Mouse (Mus musculus) forebrain, embryonic 13.5 days (tissue): ENCODE measurements around the gene Lmo4. TPM values are rescaled to one million over a fixed set of nuclear protein-coding genes. Genes with fewer than 3 reads are reported as not detected.

Experiments used
- ATAC-seq: fragments of 200-750 bp; cut with Nextera tagmentation; 2 replicates; pipeline ENCODE4 v1.8.0; 2017
- H3K27ac ChIP-seq: fragments of 300-500 bp; sonication (generic); 2 replicates; pipeline ENCODE4 v1.5.1; 2015; ENCODE audit warnings: inconsistent platforms, mild to moderate bottlenecking, moderate library complexity
- H3K27me3 ChIP-seq: fragments of 300-500 bp; sonication (generic); 2 replicates; pipeline ENCODE4 v1.6.1; 2015; ENCODE audit warnings: mild to moderate bottlenecking, inconsistent platforms
- H3K36me3 ChIP-seq: fragments of 300-500 bp; sonication (generic); 2 replicates; pipeline ENCODE4 v1.6.1; 2015; ENCODE audit warnings: mild to moderate bottlenecking, inconsistent platforms; ENCODE audit not compliant: poor library complexity, severe bottlenecking
- H3K4me1 ChIP-seq: fragments of 300-500 bp; sonication (generic); 2 replicates; pipeline ENCODE4 v1.6.1; 2015; ENCODE audit warnings: inconsistent platforms
- H3K4me2 ChIP-seq: fragments of 300-500 bp; sonication (generic); 2 replicates; pipeline ENCODE4 v1.6.1; 2015; ENCODE audit warnings: inconsistent platforms, mild to moderate bottlenecking, moderate library complexity
- H3K4me3 ChIP-seq: fragments of 300-500 bp; sonication (generic); 2 replicates; pipeline ENCODE4 v1.5.1; 2015; ENCODE audit warnings: mild to moderate bottlenecking, inconsistent platforms
- H3K9ac ChIP-seq: fragments of 300-500 bp; sonication (generic); 2 replicates; pipeline ENCODE4 v1.6.1; 2015; ENCODE audit warnings: mild to moderate bottlenecking, inconsistent platforms
- H3K9me3 ChIP-seq: fragments of 300-500 bp; sonication (generic); replicated peaks from 2 replicates; pipeline ENCODE4 v1.6.1; 2016; ENCODE audit warnings: inconsistent platforms
- WGBS: fragments of 180-500 bp; shearing (Covaris S2); methylation state at CpG from one replicate; pipeline ENCODE4 v1.1.7; 2015; 5-methylcytosine and 5-hydroxymethylcytosine counted together
- polyA plus RNA-seq: library from polyadenylated mRNA; unstranded; fragments of >200 nt; fragmentation: Nextera tagmentation; extraction: Ambion mirVana; gene quantifications from 2 replicates; pipeline ENCODE4 v1.2.1, GENCODE M21; 2015

Gene Lmo4
- polyA plus RNA-seq, 1 experiment from 2014 or later = 66.6 TPM

DNA sequence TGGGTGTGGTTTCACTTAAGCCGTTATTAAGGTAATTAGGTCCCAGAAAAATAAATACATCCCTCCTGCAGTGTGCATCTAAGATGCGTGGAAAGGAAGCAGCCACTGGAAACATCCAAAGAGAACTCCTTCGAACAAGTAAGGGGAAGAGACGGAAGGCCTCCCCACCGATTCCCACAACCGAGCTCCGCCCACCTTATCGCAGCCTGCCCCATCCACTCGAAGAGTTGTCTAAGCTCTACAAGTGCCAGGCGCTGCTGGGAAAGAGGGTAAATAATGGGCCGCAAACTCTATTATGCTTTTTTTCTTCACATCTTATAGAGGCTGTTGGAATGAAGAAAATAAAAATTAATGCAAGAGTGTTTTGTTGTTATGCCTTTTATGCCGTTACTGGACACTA, 39.6 kb downstream of the Lmo4 start:
- no peaks in the 10 kb centered on the region for H3K36me3 ChIP-seq
- peaks cover 48% of the 10 kb centered on the region for H3K27me3 ChIP-seq
- no peak; the same call in 1 of the 2 replicates for ATAC-seq
- H3K4me1 ChIP-seq = peaks cover 15% of the 10 kb centered on the region
- no peaks in the 10 kb centered on the region for H3K9me3 ChIP-seq
- whole genome bisulfite sequencing = 51% methylated on average over 12 of the region's 12 CpGs
- H3K4me2 ChIP-seq = no peak overlapping the region
- no peak overlapping the region for H3K27ac ChIP-seq
- no peak overlapping the region for H3K9ac ChIP-seq
- no peak overlapping the region for H3K4me3 ChIP-seq

DNA sequence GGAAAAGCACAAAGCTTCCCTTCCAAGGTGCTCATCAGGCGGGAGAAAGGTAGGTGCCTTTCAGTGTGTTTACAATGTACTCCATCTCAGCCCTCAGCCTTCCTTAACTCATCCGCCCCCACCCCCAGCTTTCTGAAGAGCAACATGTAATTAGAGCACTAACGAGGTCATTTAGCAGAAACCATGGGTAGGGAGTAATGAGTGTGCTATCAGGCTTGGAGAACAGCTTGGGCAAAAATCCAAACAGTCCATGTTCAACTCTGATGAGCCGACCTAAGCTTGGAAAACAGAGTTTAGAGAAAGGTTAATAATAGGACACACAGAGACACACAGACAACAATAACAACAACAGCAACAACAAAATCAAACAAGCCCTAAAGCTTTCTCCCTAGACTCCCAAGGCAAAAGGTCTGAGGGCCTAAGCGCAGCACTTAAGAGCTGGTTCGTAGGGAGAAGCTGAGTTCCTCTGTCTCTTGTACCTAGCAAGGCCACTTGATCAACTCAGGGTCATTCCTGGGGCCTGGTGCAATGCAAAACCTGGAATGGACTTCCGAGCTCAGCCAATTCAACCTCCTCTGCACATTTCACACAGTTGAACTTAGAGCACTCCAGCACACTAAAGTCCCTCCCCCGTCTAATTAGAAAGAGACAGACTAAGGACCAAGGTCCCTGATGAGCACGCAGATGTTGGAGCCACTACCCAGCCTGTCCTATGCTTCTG, 40.2 kb downstream of the Lmo4 start:
- Histone ChIP-seq H3K27ac (no peak overlapping the region), H3K9me3 (no peaks in the 10 kb centered on the region), H3K36me3 (no peaks in the 10 kb centered on the region), H3K4me1 (peaks cover 15% of the 10 kb centered on the region), H3K27me3 (peaks cover 42% of the 10 kb centered on the region), H3K9ac (no peak overlapping the region), H3K4me3 (no peak overlapping the region), H3K4me2 (no peak overlapping the region)
- ATAC-seq = peak; percentile 64; the same call in 1 of the 2 replicates
- WGBS = 34% methylated on average over 9 of the region's 9 CpGs

DNA sequence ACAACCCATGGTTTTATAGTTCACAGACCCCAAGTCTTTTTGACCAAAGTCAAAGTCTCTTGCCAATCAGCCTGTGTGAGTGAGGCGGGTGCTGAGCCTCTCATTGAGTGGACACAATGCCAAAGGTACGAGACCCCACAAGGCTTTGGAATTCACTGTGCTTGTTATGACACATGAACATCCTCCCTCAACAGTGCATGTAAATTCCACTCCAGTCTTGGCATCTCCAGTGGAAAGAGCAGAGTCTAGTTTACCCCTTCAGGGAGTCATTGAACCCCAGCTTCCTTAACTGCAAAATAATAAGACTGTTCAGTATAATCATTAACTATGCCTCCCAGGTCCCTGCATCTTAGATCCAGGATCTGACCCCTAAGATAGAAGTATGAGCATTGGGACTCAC, 41.3 kb downstream of the Lmo4 start:
- Histone ChIP-seq H3K4me1 (peaks cover 15% of the 10 kb centered on the region), H3K4me3 (no peak overlapping the region), H3K27ac (no peak overlapping the region), H3K9ac (no peak overlapping the region), H3K9me3 (no peaks in the 10 kb centered on the region), H3K36me3 (no peaks in the 10 kb centered on the region), H3K4me2 (no peak overlapping the region), H3K27me3 (peaks cover 31% of the 10 kb centered on the region)
- ATAC-seq = no peak
- 87% methylated on average over 2 of the region's 2 CpGs for WGBS

DNA sequence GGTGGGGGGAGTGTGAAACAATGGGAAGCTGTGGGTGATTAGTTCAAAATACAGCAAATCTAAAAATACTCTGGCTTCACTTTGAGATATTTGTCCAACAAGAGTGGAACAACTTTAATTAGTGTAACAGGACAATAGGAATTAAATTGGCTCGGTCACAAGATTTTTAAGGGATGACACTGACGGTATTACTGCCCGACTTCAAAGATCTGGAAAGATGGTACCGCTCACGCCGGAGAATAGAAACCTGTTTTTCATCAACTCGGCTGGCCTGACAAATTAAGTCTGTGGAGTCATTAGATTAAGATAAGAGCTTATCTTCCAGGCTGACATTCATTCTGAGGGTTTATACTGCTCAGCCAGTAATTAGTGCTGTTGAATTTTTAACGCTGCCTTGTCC, 42.9 kb downstream of the Lmo4 start:
- H3K9ac ChIP-seq = no peak overlapping the region
- H3K4me2 ChIP-seq = no peak overlapping the region
- H3K27ac ChIP-seq = no peak overlapping the region
- H3K36me3 ChIP-seq = no peaks in the 10 kb centered on the region
- 24% methylated on average over 8 of the region's 8 CpGs for WGBS
- no peaks in the 10 kb centered on the region for H3K9me3 ChIP-seq
- H3K27me3 ChIP-seq = peaks cover 17% of the 10 kb centered on the region
- no peak overlapping the region for H3K4me3 ChIP-seq
- no peak for ATAC-seq
- H3K4me1 ChIP-seq = peaks cover 15% of the 10 kb centered on the region

DNA sequence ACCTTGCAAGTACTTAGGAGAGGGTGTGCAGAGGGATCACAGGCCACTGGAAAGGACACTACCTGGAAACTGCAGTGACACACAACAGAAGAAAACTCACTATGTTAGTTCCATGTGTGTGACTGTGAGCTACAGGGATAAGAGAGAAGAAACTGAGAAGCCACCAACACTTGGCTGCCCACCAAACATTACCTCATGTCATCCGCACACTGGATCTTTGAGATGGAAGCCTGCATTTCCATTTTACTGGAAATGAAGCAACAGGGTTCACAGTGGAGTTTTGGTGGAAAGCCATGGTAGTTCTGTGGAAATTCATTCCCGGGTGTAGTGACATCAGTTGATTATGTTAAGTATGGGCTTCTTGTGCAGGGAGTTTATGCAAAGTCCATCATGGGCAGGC, 43.8 kb downstream of the Lmo4 start:
- no peak for ATAC-seq
- H3K27ac ChIP-seq = no peak overlapping the region
- WGBS = 75% methylated on average over 2 of the region's 2 CpGs
- H3K36me3 ChIP-seq = no peaks in the 10 kb centered on the region
- H3K4me3 ChIP-seq = no peak overlapping the region
- H3K4me2 ChIP-seq = no peak overlapping the region
- H3K27me3 ChIP-seq = peaks cover 9% of the 10 kb centered on the region; the same call in 1 of the 2 replicates
- peaks cover 15% of the 10 kb centered on the region for H3K4me1 ChIP-seq
- no peaks in the 10 kb centered on the region for H3K9me3 ChIP-seq
- no peak overlapping the region for H3K9ac ChIP-seq

DNA sequence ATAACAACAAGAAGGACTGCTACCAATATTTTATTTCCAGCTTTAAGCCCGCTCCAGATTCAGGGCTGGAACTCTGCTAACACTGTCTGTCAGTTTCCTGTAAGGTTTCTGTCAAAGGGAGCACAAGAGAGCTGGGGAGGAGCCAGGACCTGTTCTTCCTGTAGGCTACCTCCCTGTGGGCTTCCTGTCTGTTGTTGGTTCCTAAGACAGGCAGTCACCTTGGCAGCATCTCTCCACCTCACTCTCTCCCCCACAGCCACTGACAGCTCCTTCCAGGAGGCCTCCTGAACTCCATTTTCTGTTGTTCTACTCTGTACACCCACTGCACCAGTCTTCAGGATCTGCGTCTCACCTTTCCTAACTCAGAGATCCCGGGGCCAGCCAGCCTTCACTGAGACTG, 49.3 kb downstream of the Lmo4 start:
- no peak for ATAC-seq

DNA sequence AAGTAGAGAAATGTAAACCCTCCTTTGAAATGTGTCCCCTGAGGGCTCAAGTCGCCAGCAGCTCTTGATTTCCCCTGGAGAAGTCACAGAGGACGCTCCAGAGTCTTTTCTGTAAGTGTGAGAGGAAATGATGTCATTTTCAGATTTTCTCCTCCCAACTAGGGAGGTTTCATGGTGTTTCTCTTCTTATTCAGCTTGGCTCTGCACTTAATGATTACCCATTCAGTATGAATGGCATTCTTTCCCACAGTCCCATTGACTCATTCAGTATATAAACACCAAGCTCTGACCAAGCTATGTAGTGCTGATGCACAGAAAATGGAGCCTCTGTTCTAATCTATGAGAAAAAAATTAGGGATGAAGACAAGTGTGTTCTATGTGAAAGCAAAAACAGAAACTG, 51.6 kb downstream of the Lmo4 start:
- no peak overlapping the region for H3K4me2 ChIP-seq
- H3K27ac ChIP-seq = no peak overlapping the region
- H3K4me3 ChIP-seq = no peak overlapping the region
- peaks cover 8% of the 10 kb centered on the region; the same call in 1 of the 2 replicates for H3K27me3 ChIP-seq
- WGBS = 50% methylated on average over 2 of the region's 2 CpGs
- peaks cover 3% of the 10 kb centered on the region; the same call in 1 of the 2 replicates for H3K4me1 ChIP-seq
- no peaks in the 10 kb centered on the region for H3K9me3 ChIP-seq
- H3K36me3 ChIP-seq = no peaks in the 10 kb centered on the region
- no peak overlapping the region for H3K9ac ChIP-seq
- ATAC-seq = no peak

More for the DNA sequence above, 49.3 kb downstream of the Lmo4 start:
- H3K9me3 ChIP-seq = no peaks in the 10 kb centered on the region
- peaks cover 3% of the 10 kb centered on the region; the same call in 1 of the 2 replicates for H3K4me1 ChIP-seq
- H3K36me3 ChIP-seq = no peaks in the 10 kb centered on the region
- no peak overlapping the region for H3K9ac ChIP-seq
- no peak overlapping the region for H3K4me3 ChIP-seq
- 75% methylated on average over 3 of the region's 3 CpGs for WGBS
- H3K4me2 ChIP-seq = no peak overlapping the region
- H3K27ac ChIP-seq = no peak overlapping the region
- H3K27me3 ChIP-seq = peaks cover 8% of the 10 kb centered on the region; the same call in 1 of the 2 replicates

DNA sequence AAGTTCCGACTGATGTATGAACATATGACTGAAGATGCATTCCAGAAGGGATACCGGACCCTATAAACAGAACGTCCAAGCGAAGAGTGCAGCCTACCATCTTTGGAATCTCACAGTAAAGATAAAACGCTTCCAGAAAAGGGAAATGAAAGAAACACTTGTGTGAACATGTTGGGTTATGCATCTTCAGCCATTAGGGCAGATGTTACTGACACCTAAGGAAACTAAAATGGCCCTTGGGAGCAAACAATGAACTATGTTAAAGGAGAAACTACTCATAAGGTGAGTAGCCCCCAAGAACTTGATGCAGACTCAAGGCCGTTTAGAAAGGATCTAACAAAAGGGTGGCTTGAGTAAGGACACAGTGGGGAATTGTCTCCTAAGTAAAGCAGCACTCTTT, 54.0 kb downstream of the Lmo4 start:
- Histone ChIP-seq H3K27ac (no peak overlapping the region), H3K4me3 (no peak overlapping the region), H3K4me1 (peaks cover 3% of the 10 kb centered on the region; the same call in 1 of the 2 replicates), H3K9ac (no peak overlapping the region), H3K9me3 (no peaks in the 10 kb centered on the region), H3K36me3 (no peaks in the 10 kb centered on the region), H3K4me2 (no peak overlapping the region), H3K27me3 (peaks cover 6% of the 10 kb centered on the region; the same call in 1 of the 2 replicates)
- WGBS = 90% methylated on average over 6 of the region's 6 CpGs
- ATAC-seq = no peak

DNA sequence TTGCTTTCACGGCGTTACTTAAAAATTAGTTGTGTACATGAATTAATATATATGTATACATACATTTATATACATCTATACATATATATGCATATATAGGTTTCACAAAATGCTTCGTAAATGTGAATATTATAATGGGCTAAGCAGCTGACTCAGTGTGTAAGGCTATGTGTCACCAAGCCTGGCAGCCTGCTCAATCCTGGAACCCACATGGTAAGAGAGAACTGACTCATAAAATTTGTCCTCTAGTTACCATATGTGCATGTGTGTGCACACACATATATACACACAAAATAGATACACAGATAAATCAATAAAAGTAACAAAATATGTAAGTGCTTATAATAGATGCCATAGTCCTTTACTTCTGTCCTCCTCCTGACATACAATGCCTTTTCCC, 56.8 kb downstream of the Lmo4 start:
- no peaks in the 10 kb centered on the region for H3K9me3 ChIP-seq
- no peak overlapping the region for H3K4me2 ChIP-seq
- H3K27ac ChIP-seq = no peak overlapping the region
- H3K27me3 ChIP-seq = no peaks in the 10 kb centered on the region; the same call in 1 of the 2 replicates
- no peaks in the 10 kb centered on the region for H3K36me3 ChIP-seq
- 96% methylated on average over 3 of the region's 3 CpGs for WGBS
- no peaks in the 10 kb centered on the region for H3K4me1 ChIP-seq
- H3K9ac ChIP-seq = no peak overlapping the region
- ATAC-seq = no peak
- H3K4me3 ChIP-seq = no peak overlapping the region

DNA sequence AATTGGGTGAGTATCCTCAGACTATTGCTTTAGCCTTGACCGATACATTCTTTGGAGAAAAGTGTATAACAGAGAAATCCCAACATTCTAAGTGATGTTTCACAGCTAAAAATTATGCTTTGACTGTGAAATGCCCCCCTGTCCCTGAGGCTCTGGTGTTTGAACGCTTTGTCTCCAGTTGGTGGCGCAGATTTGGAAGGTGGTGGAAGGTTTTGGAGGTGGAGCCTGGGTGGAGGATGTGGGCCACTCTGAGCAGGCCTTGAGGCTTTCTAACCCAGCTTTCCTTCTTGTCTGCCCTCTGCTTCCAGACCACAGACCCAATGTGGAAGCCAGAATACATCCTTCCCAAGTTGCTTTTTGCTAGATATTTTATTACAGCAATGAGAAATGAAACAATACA, 57.8 kb downstream of the Lmo4 start:
- no peaks in the 10 kb centered on the region; the same call in 1 of the 2 replicates for H3K27me3 ChIP-seq
- WGBS = 86% methylated on average over 3 of the region's 3 CpGs

DNA sequence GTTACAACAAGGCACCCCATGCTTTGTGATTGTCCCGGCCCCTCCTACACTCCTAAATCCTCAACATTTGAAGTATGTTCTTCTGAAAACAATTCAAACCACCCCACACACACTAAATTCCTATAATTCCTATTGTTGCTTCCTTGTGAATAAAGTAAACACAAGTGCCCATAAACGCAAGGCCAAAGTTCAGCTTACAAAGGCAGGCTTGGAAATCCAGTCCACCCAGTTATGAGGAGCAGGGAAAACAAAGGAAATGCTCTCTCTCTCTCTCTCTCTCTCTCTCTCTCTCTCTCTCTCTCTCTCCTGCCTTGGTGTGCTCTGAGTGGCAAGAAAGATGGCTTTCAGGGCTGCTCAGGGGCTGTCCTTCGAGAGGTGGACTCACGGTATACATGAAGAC, 61.0 kb downstream of the Lmo4 start:
- no peak overlapping the region for H3K9ac ChIP-seq
- no peaks in the 10 kb centered on the region; the same call in 1 of the 2 replicates for H3K4me1 ChIP-seq
- H3K27ac ChIP-seq = no peak overlapping the region
- WGBS = 87% methylated on average over 4 of the region's 4 CpGs
- no peaks in the 10 kb centered on the region for H3K27me3 ChIP-seq
- H3K36me3 ChIP-seq = no peaks in the 10 kb centered on the region
- H3K4me3 ChIP-seq = no peak overlapping the region
- H3K9me3 ChIP-seq = no peaks in the 10 kb centered on the region
- no peak for ATAC-seq
- no peak overlapping the region for H3K4me2 ChIP-seq

More for the DNA sequence above, 57.8 kb downstream of the Lmo4 start:
- ATAC-seq = no peak
- H3K36me3 ChIP-seq = no peaks in the 10 kb centered on the region
- no peaks in the 10 kb centered on the region for H3K4me1 ChIP-seq
- no peaks in the 10 kb centered on the region for H3K9me3 ChIP-seq
- H3K27ac ChIP-seq = no peak overlapping the region
- H3K4me3 ChIP-seq = no peak overlapping the region
- no peak overlapping the region for H3K9ac ChIP-seq
- H3K4me2 ChIP-seq = no peak overlapping the region

DNA sequence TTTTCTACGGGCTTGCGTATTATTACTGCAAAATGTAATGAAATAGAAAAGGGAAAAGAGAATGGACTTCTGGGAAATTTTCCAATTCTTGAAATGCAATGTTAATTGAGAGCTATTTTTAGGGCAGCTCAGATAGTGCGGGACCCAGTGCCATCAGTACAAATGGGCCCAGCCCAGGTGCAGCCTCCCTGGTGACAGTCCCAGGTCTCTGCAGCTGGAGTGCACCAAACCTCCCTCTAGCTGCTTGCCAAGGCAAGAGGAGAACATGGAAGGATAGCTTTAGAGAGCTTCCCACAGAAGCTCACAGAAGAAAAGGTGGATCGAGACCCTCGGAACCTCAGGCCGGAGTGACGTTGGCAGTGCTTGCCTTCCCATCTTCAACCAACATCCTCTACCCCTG, 62.1 kb downstream of the Lmo4 start:
- Histone ChIP-seq H3K9ac (no peak overlapping the region), H3K27me3 (no peaks in the 10 kb centered on the region), H3K4me2 (no peak overlapping the region), H3K9me3 (no peaks in the 10 kb centered on the region), H3K4me3 (no peak overlapping the region), H3K4me1 (no peaks in the 10 kb centered on the region; the same call in 1 of the 2 replicates), H3K27ac (no peak overlapping the region), H3K36me3 (no peaks in the 10 kb centered on the region)
- peak; percentile 61; the same call in 1 of the 2 replicates for ATAC-seq
- WGBS = 92% methylated on average over 7 of the region's 7 CpGs

DNA sequence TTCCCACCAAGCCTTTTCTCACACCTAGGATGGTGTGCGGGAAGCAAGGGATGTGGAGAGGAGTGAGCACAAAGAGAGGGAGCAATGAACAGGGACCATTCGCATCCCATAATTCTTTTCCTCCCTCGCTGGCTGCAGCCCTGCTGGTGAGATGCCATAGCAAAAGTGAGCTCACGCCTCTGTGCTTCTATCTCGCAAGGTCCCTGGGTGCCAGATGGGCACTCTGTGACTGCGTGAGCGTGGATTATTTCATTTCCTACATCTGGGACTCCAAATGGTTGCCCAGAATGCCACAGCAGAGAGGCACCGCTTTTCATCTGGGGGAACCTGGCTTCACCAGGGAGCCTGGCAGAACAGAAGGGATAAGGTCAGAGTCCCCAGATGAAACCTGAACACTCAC, 63.2 kb downstream of the Lmo4 start:
- Histone ChIP-seq H3K9ac (no peak overlapping the region), H3K27me3 (no peaks in the 10 kb centered on the region), H3K27ac (no peak overlapping the region), H3K9me3 (no peaks in the 10 kb centered on the region), H3K36me3 (no peaks in the 10 kb centered on the region), H3K4me3 (no peak overlapping the region), H3K4me1 (no peaks in the 10 kb centered on the region; the same call in 1 of the 2 replicates), H3K4me2 (no peak overlapping the region)
- ATAC-seq = no peak
- WGBS = 82% methylated on average over 8 of the region's 8 CpGs
